Mouse (Mus musculus) bone marrow, adult 2 months (tissue): ENCODE measurements around the gene Atg4a-ps. TPM values are rescaled to one million over a fixed set of nuclear protein-coding genes. Genes with fewer than 3 reads are reported as not detected.

Experiments used
- H3K27ac ChIP-seq: fragments of 200-500 bp; 2 replicates; pipeline ENCODE4 v1.5.1; 2012; ENCODE audit warnings: low read depth, mild to moderate bottlenecking, control low read depth, inconsistent platforms, low read length; ENCODE audit not compliant: control insufficient read depth, poor library complexity, insufficient read depth
- H3K4me1 ChIP-seq: fragments of 200-500 bp; 2 replicates; pipeline ENCODE4 v1.6.1; 2011; ENCODE audit warnings: low read length; ENCODE audit not compliant: control insufficient read depth, insufficient read depth
- H3K4me3 ChIP-seq: fragments of 200-500 bp; replicated peaks from 2 replicates; pipeline ENCODE3; 2011; ENCODE audit warnings: mild to moderate bottlenecking, low read depth, low read length, control low read depth; ENCODE audit not compliant: control insufficient read depth
- CTCF ChIP-seq: fragments of 200-500 bp; IDR thresholded peaks from 2 replicates; pipeline ENCODE4 v1.5.1; 2011; ENCODE audit warnings: low read length, control low read depth; ENCODE audit not compliant: control insufficient read depth, insufficient read depth
- POLR2A ChIP-seq: fragments of 200-500 bp; IDR thresholded peaks from 2 replicates; pipeline ENCODE4 v1.6.1; 2011; ENCODE audit warnings: low read depth, mild to moderate bottlenecking, control low read depth, low read length, borderline replicate concordance; ENCODE audit not compliant: control insufficient read depth
- WGBS: fragments of 180-500 bp; shearing (Covaris S2); methylation state at CpG from one replicate; pipeline ENCODE4 v1.1.7; 2018; 5-methylcytosine and 5-hydroxymethylcytosine counted together
- polyA plus RNA-seq: library from polyadenylated mRNA; stranded (reverse); fragments of >200 nt; gene quantifications from 2 replicates; pipeline ENCODE4 v1.2.4, GENCODE M21; 2011; ENCODE audit warnings: low replicate concordance; ENCODE audit not compliant: missing spikeins, insufficient read depth, insufficient read length

Gene Atg4a-ps
- polyA plus RNA-seq, 1 experiment = 2.0 TPM

GRCm38 (mm10) chr3:103640226-103640803 lies 5.6 kb downstream of the Atg4a-ps start:
- WGBS = 73% methylated on average over 8 of the region's 8 CpGs
- no peak overlapping the region for H3K27ac ChIP-seq
- H3K4me1 ChIP-seq = no peaks in the 10 kb centered on the region
- TF ChIP-seq CTCF (no peak), POLR2A (no peak)
- no peak overlapping the region for H3K4me3 ChIP-seq

GRCm38 (mm10) chr3:103637641-103638040 lies 8.2 kb downstream of the Atg4a-ps start:
- Histone ChIP-seq H3K27ac (no peak overlapping the region), H3K4me3 (no peak overlapping the region), H3K4me1 (no peaks in the 10 kb centered on the region)
- WGBS = 78% methylated on average over 1 of the region's 1 CpGs
- TF ChIP-seq POLR2A (no peak), CTCF (no peak)

GRCm38 (mm10) chr3:103634256-103634655 lies 11.6 kb downstream of the Atg4a-ps start:
- TF ChIP-seq CTCF (no peak), POLR2A (no peak)
- Histone ChIP-seq H3K27ac (no peak overlapping the region), H3K4me3 (no peak overlapping the region), H3K4me1 (no peaks in the 10 kb centered on the region)
- WGBS = 83% methylated on average over 1 of the region's 1 CpGs

GRCm38 (mm10) chr3:103633831-103634230 lies 12.0 kb downstream of the Atg4a-ps start:
- Histone ChIP-seq H3K4me1 (no peaks in the 10 kb centered on the region), H3K4me3 (no peak overlapping the region), H3K27ac (no peak overlapping the region)
- 18% methylated on average over 4 of the region's 4 CpGs for WGBS
- TF ChIP-seq CTCF = no peak
- TF ChIP-seq POLR2A = no peak

GRCm38 (mm10) chr3:103633124-103633523 lies 12.7 kb downstream of the Atg4a-ps start:
- Histone ChIP-seq H3K27ac (no peak overlapping the region), H3K4me3 (no peak overlapping the region), H3K4me1 (no peaks in the 10 kb centered on the region)
- TF ChIP-seq CTCF = no peak
- TF ChIP-seq POLR2A = no peak
- WGBS = 84% methylated on average over 7 of the region's 7 CpGs

- no peak overlapping the region for H3K4me3 ChIP-seq
- H3K4me1 ChIP-seq = no peaks in the 10 kb centered on the region; the same call in 1 of the 2 replicates
- TF ChIP-seq POLR2A (no peak), CTCF (no peak)
- no peak overlapping the region for H3K27ac ChIP-seq
- WGBS = 70% methylated on average over 3 of the region's 3 CpGs
These were observed 18.2 kb downstream of the Atg4a-ps start for GRCm38 (mm10) chr3:103627661-103628060.

- H3K4me1 ChIP-seq = no peaks in the 10 kb centered on the region; the same call in 1 of the 2 replicates
- no peak overlapping the region for H3K4me3 ChIP-seq
- TF ChIP-seq POLR2A (no peak), CTCF (0 out of 2 replicates have a peak, but pooled peaks have one; percentile 20)
- WGBS = 89% methylated on average over 4 of the region's 4 CpGs
- H3K27ac ChIP-seq = no peak overlapping the region
These were observed 19.4 kb downstream of the Atg4a-ps start for GRCm38 (mm10) chr3:103626481-103626880.

GRCm38 (mm10) chr3:103625169-103625568 lies 20.7 kb downstream of the Atg4a-ps start:
- WGBS = 77% methylated on average over 13 of the region's 13 CpGs
- Histone ChIP-seq H3K4me1 (no peaks in the 10 kb centered on the region; the same call in 1 of the 2 replicates), H3K27ac (no peak overlapping the region)

GRCm38 (mm10) chr3:103624591-103625051 lies 21.2 kb downstream of the Atg4a-ps start:
- under 1% methylated on average over 5 of the region's 5 CpGs for WGBS
- H3K4me3 ChIP-seq = no peak overlapping the region
- TF ChIP-seq POLR2A (no peak), CTCF (no peak)
- no peak overlapping the region for H3K27ac ChIP-seq
- no peaks in the 10 kb centered on the region; the same call in 1 of the 2 replicates for H3K4me1 ChIP-seq

More at GRCm38 (mm10) chr3:103625169-103625568, 20.7 kb downstream of the Atg4a-ps start:
- no peak overlapping the region for H3K4me3 ChIP-seq
- TF ChIP-seq CTCF (no peak), POLR2A (no peak)
